Mouse (Mus musculus) splenic B cell, adult 2 months (primary cell): Measurements from ENCODE around the gene Mdm4.

Experiments used
- DNase-seq: peaks from one replicate; pipeline ENCODE4 v3.0.0-alpha.2; 2011; ENCODE audit warnings: low read depth, low spot score
- H3K27me3 ChIP-seq: 2 replicates; pipeline ENCODE4 v1.6.1; 2012; ENCODE audit warnings: mild to moderate bottlenecking, low read length, moderate library complexity, mixed read lengths; ENCODE audit not compliant: control insufficient read depth, poor library complexity, insufficient read depth, severe bottlenecking
- H3K36me3 ChIP-seq: 2 replicates; pipeline ENCODE4 v1.6.1; 2012; ENCODE audit warnings: mild to moderate bottlenecking, low read length, moderate library complexity, mixed read lengths; ENCODE audit not compliant: control insufficient read depth, poor library complexity, insufficient read depth, severe bottlenecking

The Mdm4 gene

GRCm38 (mm10) chr1:132964691-132965090 is 65.7 kb downstream of the Mdm4 start:
- Histone ChIP-seq H3K27me3 (no peaks in the 10 kb centered on the region), H3K36me3 (no peaks in the 10 kb centered on the region)
- DNase-seq: no peak

GRCm38 (mm10) chr1:132964106-132964505 is 66.3 kb downstream of the Mdm4 start:
- no peaks in the 10 kb centered on the region for H3K36me3 ChIP-seq
- H3K27me3 ChIP-seq: no peaks in the 10 kb centered on the region
- DNase-seq: no peak

GRCm38 (mm10) chr1:132961751-132962150 is 68.6 kb downstream of the Mdm4 start:
- no peak for DNase-seq
- Histone ChIP-seq H3K27me3 (no peaks in the 10 kb centered on the region), H3K36me3 (no peaks in the 10 kb centered on the region)

- H3K27me3 ChIP-seq: no peaks in the 10 kb centered on the region
- DNase-seq: no peak
- no peaks in the 10 kb centered on the region for H3K36me3 ChIP-seq
Observed at GRCm38 (mm10) chr1:132956809-132957208, 73.6 kb downstream of the Mdm4 start.

GRCm38 (mm10) chr1:132947811-132948210 is 82.5 kb downstream of the Mdm4 start:
- DNase-seq: no peak
- Histone ChIP-seq H3K36me3 (no peaks in the 10 kb centered on the region), H3K27me3 (no peaks in the 10 kb centered on the region)

- DNase-seq: no peak
- H3K36me3 ChIP-seq: no peaks in the 10 kb centered on the region
- H3K27me3 ChIP-seq: no peaks in the 10 kb centered on the region
Observed at GRCm38 (mm10) chr1:132945826-132946225, 84.5 kb downstream of the Mdm4 start.

- DNase-seq: no peak
- Histone ChIP-seq H3K36me3 (no peaks in the 10 kb centered on the region), H3K27me3 (no peaks in the 10 kb centered on the region)
Observed at GRCm38 (mm10) chr1:132938975-132939374, 91.4 kb downstream of the Mdm4 start.

- DNase-seq: no peak
- Histone ChIP-seq H3K27me3 (no peaks in the 10 kb centered on the region), H3K36me3 (no peaks in the 10 kb centered on the region)
Observed at GRCm38 (mm10) chr1:132937296-132938030, 92.9 kb downstream of the Mdm4 start.

- DNase-seq: no peak
- H3K27me3 ChIP-seq: no peaks in the 10 kb centered on the region
- H3K36me3 ChIP-seq: no peaks in the 10 kb centered on the region
Observed at GRCm38 (mm10) chr1:132934856-132935255, 95.5 kb downstream of the Mdm4 start.

GRCm38 (mm10) chr1:132932421-132932820 is 97.9 kb downstream of the Mdm4 start:
- Histone ChIP-seq H3K27me3 (no peaks in the 10 kb centered on the region), H3K36me3 (no peaks in the 10 kb centered on the region)
- no peak for DNase-seq

GRCm38 (mm10) chr1:132930291-132930690 is 100.1 kb downstream of the Mdm4 start:
- Histone ChIP-seq H3K36me3 (no peaks in the 10 kb centered on the region), H3K27me3 (no peaks in the 10 kb centered on the region)
- no peak for DNase-seq

GRCm38 (mm10) chr1:132928907-132929250 is 101.5 kb downstream of the Mdm4 start:
- no peaks in the 10 kb centered on the region for H3K27me3 ChIP-seq
- no peaks in the 10 kb centered on the region for H3K36me3 ChIP-seq
- no peak for DNase-seq

GRCm38 (mm10) chr1:132928032-132928906 is 102.1 kb downstream of the Mdm4 start:
- H3K36me3 ChIP-seq: no peaks in the 10 kb centered on the region
- H3K27me3 ChIP-seq: no peaks in the 10 kb centered on the region
- DNase-seq: no peak

- no peaks in the 10 kb centered on the region for H3K27me3 ChIP-seq
- H3K36me3 ChIP-seq: no peaks in the 10 kb centered on the region
- no peak for DNase-seq
Observed at GRCm38 (mm10) chr1:132925270-132925669, 105.1 kb downstream of the Mdm4 start.

GRCm38 (mm10) chr1:132922257-132922656 is 108.1 kb downstream of the Mdm4 start:
- DNase-seq: no peak
- Histone ChIP-seq H3K36me3 (no peaks in the 10 kb centered on the region), H3K27me3 (no peaks in the 10 kb centered on the region)
